Mouse (Mus musculus) CD4-positive helper T cell, adult 2 months (primary cell): ENCODE results near the gene Cntd1.
A peak's percentile ranks its signal among the peaks of the same experiment; 100 is the strongest.

Experiments
- DNase-seq: peaks from one replicate; pipeline ENCODE4 v3.0.0-alpha.2; 2012; ENCODE audit warnings: low read depth, missing footprints, low spot score

The Cntd1 gene

GRCm38 (mm10) chr11:101278223-101279192, at the start of gene Cntd1, which contains the start of gene Coa3:
Gene Cntd1 (plus strand): TSS chr11:101279012.
Gene Coa3 (minus strand): TSS chr11:101279114.
- DNase-seq = peak; percentile 88

GRCm38 (mm10) chr11:101229361-101229900, 49.4 kb upstream of the Cntd1 start:
- no peak for DNase-seq

- DNase-seq = no peak
Measured at GRCm38 (mm10) chr11:101230061-101230511, 48.7 kb upstream of the Cntd1 start.

GRCm38 (mm10) chr11:101230526-101230925, 48.3 kb upstream of the Cntd1 start:
- DNase-seq = no peak

- DNase-seq = no peak
Measured at GRCm38 (mm10) chr11:101230991-101231871, 47.6 kb upstream of the Cntd1 start.

DNA sequence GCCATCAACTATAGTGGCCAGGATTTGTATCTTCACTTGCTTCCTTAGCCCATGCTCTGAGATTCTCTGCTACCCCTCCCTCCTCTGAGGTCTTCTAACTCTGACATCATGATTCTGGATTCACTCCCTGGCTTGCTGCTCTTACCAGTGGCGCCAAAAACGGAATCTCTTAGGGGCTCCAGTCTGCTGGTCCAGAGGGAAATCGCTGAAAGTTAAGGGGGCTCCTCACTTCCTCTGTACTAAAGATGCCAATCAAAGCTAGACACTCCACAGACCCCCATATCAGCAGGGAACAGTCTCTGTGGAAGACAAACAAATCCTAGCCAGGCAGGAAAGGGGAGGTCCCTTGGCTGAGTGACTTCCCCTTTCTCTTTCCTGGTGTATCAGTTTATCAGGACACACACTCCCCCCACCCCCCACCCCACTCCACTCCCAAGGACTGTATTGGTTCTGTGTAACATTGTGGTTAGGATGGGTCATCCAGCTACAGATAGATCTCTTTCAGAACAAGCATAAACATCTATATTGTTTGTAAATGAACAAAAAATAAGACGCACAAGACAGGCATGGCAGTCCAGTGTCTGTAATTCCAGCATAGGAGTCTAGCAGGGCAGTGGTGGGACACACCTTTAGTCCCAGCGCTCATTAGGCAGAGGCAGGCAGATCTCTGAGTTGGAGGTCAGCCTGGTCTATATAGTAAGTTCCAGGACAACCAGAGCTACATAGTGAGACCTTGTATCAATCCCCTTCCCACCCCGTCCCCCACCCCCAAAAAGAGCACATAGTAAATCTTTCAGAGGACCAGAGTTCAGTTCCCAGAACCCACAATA, 46.6 kb upstream of the Cntd1 start:
- no peak for DNase-seq

- no peak for DNase-seq
Measured at GRCm38 (mm10) chr11:101233240-101233639, 45.6 kb upstream of the Cntd1 start.

- DNase-seq = no peak
Measured at GRCm38 (mm10) chr11:101234124-101234523, 44.7 kb upstream of the Cntd1 start.

DNA sequence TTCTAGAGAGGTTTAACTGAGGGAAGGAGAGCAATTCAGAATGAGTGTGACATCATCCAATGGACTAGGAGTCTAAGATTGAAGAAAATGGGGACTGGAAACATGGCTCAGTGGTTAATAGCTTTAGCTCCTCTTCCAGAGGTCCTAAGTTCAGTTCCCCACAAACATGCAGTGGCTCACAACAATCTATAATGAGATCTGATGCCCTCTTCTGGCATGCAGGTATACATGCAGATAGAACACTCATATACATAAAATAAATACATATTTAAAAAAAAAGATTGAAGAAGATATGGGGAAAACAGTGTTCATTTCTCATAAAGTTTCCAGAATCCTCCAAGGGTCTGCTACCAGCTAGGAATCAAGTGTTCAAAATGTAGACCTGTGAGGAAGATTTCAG, 43.4 kb upstream of the Cntd1 start:
- DNase-seq = no peak

GRCm38 (mm10) chr11:101236782-101237181, 42.0 kb upstream of the Cntd1 start:
- DNase-seq = no peak

DNA sequence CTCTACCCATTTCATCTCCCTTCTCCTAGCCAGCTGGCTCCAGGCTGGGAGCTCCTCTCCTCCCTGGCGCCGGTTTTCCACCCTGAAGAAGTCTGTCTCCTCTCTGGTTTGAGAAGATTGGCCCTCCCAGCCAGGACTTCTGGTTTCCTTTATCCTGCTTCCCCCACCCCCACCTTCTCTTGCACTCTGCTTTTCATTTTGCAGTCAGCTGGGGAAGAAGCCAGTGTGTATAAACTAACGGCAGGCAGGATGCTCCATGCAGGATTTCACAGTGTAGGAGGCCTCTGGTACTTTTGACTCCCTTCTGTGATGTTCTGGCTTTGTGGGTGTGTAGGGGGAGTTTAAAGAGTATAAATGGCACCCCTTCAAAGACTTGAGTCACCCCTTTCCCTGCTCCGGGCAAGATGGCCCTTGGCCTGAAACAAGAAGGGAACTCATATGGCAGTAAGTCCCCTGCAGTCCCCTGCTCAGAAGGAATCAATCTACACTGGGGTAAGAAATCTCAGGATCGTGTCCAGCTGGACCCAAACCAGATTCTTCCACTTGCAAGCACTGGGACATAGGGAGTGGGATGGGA, 40.7 kb upstream of the Cntd1 start:
- DNase-seq = no peak

DNA sequence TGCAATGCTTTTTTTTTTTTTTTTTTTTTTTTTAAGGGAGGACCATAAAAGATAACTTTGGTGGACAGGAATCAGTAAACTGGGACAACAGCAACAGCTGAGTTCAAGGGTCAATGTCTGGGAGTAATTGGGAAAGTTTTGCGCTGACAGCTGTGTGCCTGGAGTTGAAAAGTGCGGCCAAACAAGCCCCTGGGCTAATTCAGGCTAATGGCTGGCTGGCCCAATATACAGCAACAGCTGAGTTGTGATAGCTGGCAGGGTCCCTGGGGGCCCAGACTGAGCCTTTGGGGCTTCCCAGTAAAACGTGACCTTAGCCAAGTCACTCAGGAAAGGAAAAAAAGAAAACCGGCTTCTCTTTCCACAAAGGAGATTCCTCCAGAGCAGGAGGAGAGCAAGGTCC, 33.7 kb upstream of the Cntd1 start:
- DNase-seq = no peak

- DNase-seq = peak; percentile 37
Measured at GRCm38 (mm10) chr11:101245855-101246701, 32.7 kb upstream of the Cntd1 start, which contains the start of gene Ramp2. Gene Ramp2 (plus strand): TSS chr11:101246028.

- no peak for DNase-seq
Measured at GRCm38 (mm10) chr11:101246702-101247012, 32.2 kb upstream of the Cntd1 start.

- DNase-seq = no peak
Measured at GRCm38 (mm10) chr11:101247521-101248030, 31.2 kb upstream of the Cntd1 start.

DNA sequence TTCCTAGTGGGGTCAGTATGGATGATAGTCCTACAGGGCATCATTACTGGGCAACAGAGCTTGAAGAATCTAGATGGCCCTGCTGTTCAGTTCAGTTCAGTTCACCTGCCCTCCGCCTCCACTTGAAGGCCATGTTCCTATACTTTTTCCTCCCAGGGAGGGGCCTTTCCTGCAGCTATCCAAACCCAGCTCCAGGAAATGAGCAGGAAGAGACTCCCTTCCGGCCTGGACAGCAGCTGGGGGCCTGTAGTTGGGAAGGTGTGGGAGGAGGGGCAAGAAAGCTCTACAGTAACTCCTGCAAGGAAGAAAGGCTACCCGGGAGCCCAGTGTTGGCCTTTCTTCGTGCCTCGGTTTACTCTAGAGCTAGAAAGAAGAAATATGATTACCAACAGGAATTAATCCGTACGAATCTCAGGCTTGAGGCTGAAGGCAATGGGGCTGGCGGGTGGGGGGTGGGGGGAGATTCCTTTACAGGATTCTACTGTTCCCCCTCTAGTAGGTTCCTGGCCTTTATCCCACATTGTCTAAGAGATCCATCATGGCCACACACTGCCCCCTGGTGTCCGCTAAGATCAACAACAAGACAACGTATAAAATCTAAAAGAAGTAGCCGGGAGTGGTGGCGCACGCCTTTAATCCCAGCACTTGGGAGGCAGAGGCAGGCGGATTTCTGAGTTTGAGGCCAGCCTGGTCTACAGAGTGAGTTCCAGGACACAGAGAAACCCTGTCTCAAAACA, 30.4 kb upstream of the Cntd1 start:
- DNase-seq = peak; percentile 67

DNA sequence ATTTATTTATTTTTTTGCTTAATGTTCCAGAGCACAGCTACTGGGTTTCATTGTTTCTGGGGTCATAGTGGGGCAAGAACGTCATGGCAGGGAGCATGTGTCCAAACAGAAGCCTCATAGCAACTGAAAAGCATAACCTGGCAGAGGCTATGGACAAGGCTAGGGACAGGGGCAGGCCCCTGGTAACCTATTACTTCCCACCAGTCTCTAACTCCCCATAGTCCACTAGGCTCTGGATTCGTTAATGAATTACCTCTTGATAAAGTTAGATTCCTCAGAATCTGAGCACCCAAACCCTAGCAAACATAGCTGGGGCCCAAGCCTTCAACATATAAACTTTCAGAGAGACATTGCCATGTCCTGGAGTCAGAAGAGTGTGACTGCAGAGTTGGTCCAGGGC, 27.8 kb upstream of the Cntd1 start:
- no peak for DNase-seq

DNA sequence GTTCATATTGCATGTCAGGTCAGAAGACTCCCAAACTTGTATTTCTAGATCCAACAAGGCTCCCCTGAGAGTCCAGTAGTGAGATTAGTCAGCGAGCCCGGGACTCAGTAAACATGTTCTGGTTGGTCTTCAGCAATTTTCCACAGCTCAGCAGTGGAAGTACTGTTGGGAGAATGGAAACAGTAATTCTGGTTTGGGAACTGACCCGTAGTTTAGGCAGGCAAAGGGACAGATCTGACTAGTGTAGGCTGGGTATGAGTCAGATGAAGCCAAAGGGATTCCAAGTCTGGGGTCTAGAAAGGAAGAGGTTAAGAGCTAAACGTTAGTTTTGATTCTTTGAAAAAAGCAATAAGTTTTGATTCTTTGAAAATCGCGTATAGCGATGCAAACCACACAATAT, 25.9 kb upstream of the Cntd1 start:
- no peak for DNase-seq
